Mouse (Mus musculus) heart, adult 2 months (tissue): ENCODE results near the gene Rarres1.

ENCODE experiments used
- CTCF ChIP-seq: fragments of 200-600 bp; IDR thresholded peaks from 2 replicates; pipeline ENCODE4 v1.8.1; 2022; ENCODE audit warnings: antibody characterized with exemption, mild to moderate bottlenecking, moderate library complexity
- EP300 ChIP-seq: fragments of 200-500 bp; IDR thresholded peaks from 2 replicates; pipeline ENCODE4 v1.6.1; 2011; ENCODE audit warnings: low read depth, low read length, control low read depth; ENCODE audit not compliant: insufficient read depth
- POLR2A ChIP-seq: fragments of 200-500 bp; IDR thresholded peaks from 2 replicates; pipeline ENCODE4 v1.6.1; 2011; ENCODE audit warnings: mild to moderate bottlenecking, low read depth, low read length, control low read depth; ENCODE audit not compliant: insufficient read depth

GRCm38 (mm10) chr3:67473438-67473837 is 41.9 kb downstream of the Rarres1 start:
- TF ChIP-seq CTCF: no peak
- no peak for TF ChIP-seq POLR2A
- no peak for TF ChIP-seq EP300
